Mouse (Mus musculus): ENCODE results near the gene Tmem115. TPM values are rescaled to one million over a fixed set of nuclear protein-coding genes. Genes with fewer than 3 reads are reported as not detected.

Gene Tmem115
- total and polyA plus RNA-seq, 2 experiments from 2014 or later, result 49.7 to 51.4 TPM

- Histone ChIP-seq H3K36me3 (ENCODE audit: insufficient read depth) (peaks cover 42% of the 10 kb centered on the region), H3K9ac (no peak overlapping the region)
- ATAC-seq, result no peak
Observed at GRCm38 (mm10) chr9:107539940-107540339, 6.2 kb downstream of the Tmem115 start.

GRCm38 (mm10) chr9:107540420-107540819, 6.7 kb downstream of the Tmem115 start:
- H3K4me1 ChIP-seq (ENCODE audit: insufficient read depth), result peaks cover 34% of the 10 kb centered on the region
- no peak overlapping the region for H3K27ac ChIP-seq (ENCODE audit: low read depth, low read length)

More at GRCm38 (mm10) chr9:107539940-107540339, 6.2 kb downstream of the Tmem115 start:
- Histone ChIP-seq H3K27me3 (ENCODE audit: insufficient read depth, low read length) (no peaks in the 10 kb centered on the region), H3K4me3 (ENCODE audit: low read depth, low read length) (no peak overlapping the region), H3K27ac (ENCODE audit: low read depth, low read length) (no peak overlapping the region), H3K9me3 (ENCODE audit: low read length) (no peaks in the 10 kb centered on the region), H3K4me1 (ENCODE audit: insufficient read depth) (peaks cover 36% of the 10 kb centered on the region), H3K4me2 (ENCODE audit: low read depth) (no peak overlapping the region)
- 96% methylated on average over 8 of the region's 8 CpGs for whole genome bisulfite sequencing
- no peak for DNase-seq
- no peak for TF ChIP-seq CTCF (IDR thresholded peaks at IDR 0.05; ENCODE audit: low read depth)

GRCm38 (mm10) chr9:107541005-107541404, 7.3 kb downstream of the Tmem115 start:
- 45% methylated on average over 10 of the region's 10 CpGs for WGBS

More at GRCm38 (mm10) chr9:107540420-107540819, 6.7 kb downstream of the Tmem115 start:
- H3K9ac ChIP-seq, result no peak overlapping the region
- no peak overlapping the region for H3K4me2 ChIP-seq (ENCODE audit: low read depth)
- DNase-seq (no peak), ATAC-seq (no peak)
- no peaks in the 10 kb centered on the region for H3K27me3 ChIP-seq (ENCODE audit: insufficient read depth, low read length)
- no peaks in the 10 kb centered on the region for H3K9me3 ChIP-seq (ENCODE audit: low read length)
- WGBS, result 76% methylated on average over 4 of the region's 4 CpGs
- TF ChIP-seq CTCF (IDR thresholded peaks at IDR 0.05; ENCODE audit: low read depth), result no peak
- H3K4me3 ChIP-seq (ENCODE audit: low read depth, low read length), result no peak overlapping the region
- peaks cover 46% of the 10 kb centered on the region for H3K36me3 ChIP-seq (ENCODE audit: insufficient read depth)

GRCm38 (mm10) chr9:107541474-107542351, 8.0 kb downstream of the Tmem115 start, which contains the start of the genes Cyb561d2 and Nprl2:
Cyb561d2 (minus strand) TSS chr9:107542193.
Nprl2 (plus strand) TSS chr9:107542226.
- peak; percentile 94 for ATAC-seq
- H3K9ac ChIP-seq, result peak within 1 kb of the TSS; percentile 62
- 1% methylated on average over 46 of the region's 46 CpGs for WGBS
- H3K4me1 ChIP-seq (ENCODE audit: insufficient read depth), result peaks cover 23% of the 10 kb centered on the region
- peak within 1 kb of the TSS; percentile 54 for H3K27ac ChIP-seq (ENCODE audit: low read depth, low read length)
- no peaks in the 10 kb centered on the region for H3K27me3 ChIP-seq (ENCODE audit: insufficient read depth, low read length)
- H3K9me3 ChIP-seq (ENCODE audit: low read length), result no peaks in the 10 kb centered on the region
- H3K4me3 ChIP-seq (ENCODE audit: low read depth, low read length), result peak within 1 kb of the TSS; percentile 65
- DNase-seq, result peak; percentile 96
- no peak; the same call in 1 of the 2 replicates for TF ChIP-seq CTCF (IDR thresholded peaks at IDR 0.05; ENCODE audit: low read depth)
- peaks cover 46% of the 10 kb centered on the region for H3K36me3 ChIP-seq (ENCODE audit: insufficient read depth)
- peak within 1 kb of the TSS; percentile 68 for H3K4me2 ChIP-seq (ENCODE audit: low read depth)

More at GRCm38 (mm10) chr9:107541005-107541404, 7.3 kb downstream of the Tmem115 start:
- ATAC-seq (no peak), DNase-seq (no peak)
- Histone ChIP-seq H3K4me3 (ENCODE audit: low read depth, low read length) (peak overlapping the region; percentile 65), H3K4me1 (ENCODE audit: insufficient read depth) (peaks cover 28% of the 10 kb centered on the region), H3K27ac (ENCODE audit: low read depth, low read length) (peak overlapping the region; percentile 30; the same call in 1 of the 2 replicates), H3K36me3 (ENCODE audit: insufficient read depth) (peaks cover 46% of the 10 kb centered on the region), H3K4me2 (ENCODE audit: low read depth) (peak overlapping the region; percentile 68), H3K9ac (peak overlapping the region; percentile 62), H3K27me3 (ENCODE audit: insufficient read depth, low read length) (no peaks in the 10 kb centered on the region), H3K9me3 (ENCODE audit: low read length) (no peaks in the 10 kb centered on the region)
- no peak for TF ChIP-seq CTCF (IDR thresholded peaks at IDR 0.05; ENCODE audit: low read depth)

- DNase-seq (no peak), ATAC-seq (no peak)
- Histone ChIP-seq H3K4me3 (ENCODE audit: low read depth, low read length) (peak overlapping the region; percentile 65), H3K9ac (peak overlapping the region; percentile 62), H3K36me3 (ENCODE audit: insufficient read depth) (peaks cover 45% of the 10 kb centered on the region), H3K4me2 (ENCODE audit: low read depth) (peak overlapping the region; percentile 68), H3K9me3 (ENCODE audit: low read length) (no peaks in the 10 kb centered on the region), H3K4me1 (ENCODE audit: insufficient read depth) (peaks cover 22% of the 10 kb centered on the region; the same call in 1 of the 2 replicates), H3K27me3 (ENCODE audit: insufficient read depth, low read length) (no peaks in the 10 kb centered on the region), H3K27ac (ENCODE audit: low read depth, low read length) (peak overlapping the region; percentile 54; the same call in 1 of the 2 replicates)
- under 1% methylated on average over 11 of the region's 11 CpGs for WGBS
- no peak for TF ChIP-seq CTCF (IDR thresholded peaks at IDR 0.05; ENCODE audit: low read depth)
Observed at GRCm38 (mm10) chr9:107542352-107542686, 8.6 kb downstream of the Tmem115 start.

GRCm38 (mm10) chr9:107542721-107543120, 9.0 kb downstream of the Tmem115 start:
- peak overlapping the region; percentile 68 for H3K4me2 ChIP-seq (ENCODE audit: low read depth)
- no peak overlapping the region for H3K27ac ChIP-seq (ENCODE audit: low read depth, low read length)
- TF ChIP-seq CTCF (IDR thresholded peaks at IDR 0.05; ENCODE audit: low read depth), result no peak
- H3K4me3 ChIP-seq (ENCODE audit: low read depth, low read length), result peak overlapping the region; percentile 65
- DNase-seq (no peak), ATAC-seq (no peak)
- H3K4me1 ChIP-seq (ENCODE audit: insufficient read depth), result peaks cover 20% of the 10 kb centered on the region; the same call in 1 of the 2 replicates
- peak overlapping the region; percentile 62; the same call in 1 of the 2 replicates for H3K9ac ChIP-seq
- H3K9me3 ChIP-seq (ENCODE audit: low read length), result no peaks in the 10 kb centered on the region
- H3K27me3 ChIP-seq (ENCODE audit: insufficient read depth, low read length), result no peaks in the 10 kb centered on the region
- WGBS, result 60% methylated on average over 8 of the region's 8 CpGs
- peaks cover 42% of the 10 kb centered on the region for H3K36me3 ChIP-seq (ENCODE audit: insufficient read depth)

- Histone ChIP-seq H3K4me3 (ENCODE audit: low read depth, low read length) (no peak overlapping the region), H3K4me1 (ENCODE audit: insufficient read depth) (peaks cover 20% of the 10 kb centered on the region; the same call in 1 of the 2 replicates), H3K4me2 (ENCODE audit: low read depth) (no peak overlapping the region), H3K9ac (no peak overlapping the region), H3K27me3 (ENCODE audit: insufficient read depth, low read length) (no peaks in the 10 kb centered on the region), H3K27ac (ENCODE audit: low read depth, low read length) (no peak overlapping the region), H3K9me3 (ENCODE audit: low read length) (no peaks in the 10 kb centered on the region), H3K36me3 (ENCODE audit: insufficient read depth) (peaks cover 36% of the 10 kb centered on the region)
- 89% methylated on average over 11 of the region's 11 CpGs for WGBS
- ATAC-seq (no peak), DNase-seq (no peak)
- TF ChIP-seq CTCF (IDR thresholded peaks at IDR 0.05; ENCODE audit: low read depth), result no peak
Observed at GRCm38 (mm10) chr9:107543299-107543698, 9.6 kb downstream of the Tmem115 start.
